Mouse (Mus musculus): ENCODE data around the gene Unc5cl. TPM values are rescaled to one million over a fixed set of nuclear protein-coding genes. Genes with fewer than 3 reads are reported as not detected.

Gene Unc5cl
- polyA plus RNA-seq, 1 experiment from 2014 or later: not detected

DNA sequence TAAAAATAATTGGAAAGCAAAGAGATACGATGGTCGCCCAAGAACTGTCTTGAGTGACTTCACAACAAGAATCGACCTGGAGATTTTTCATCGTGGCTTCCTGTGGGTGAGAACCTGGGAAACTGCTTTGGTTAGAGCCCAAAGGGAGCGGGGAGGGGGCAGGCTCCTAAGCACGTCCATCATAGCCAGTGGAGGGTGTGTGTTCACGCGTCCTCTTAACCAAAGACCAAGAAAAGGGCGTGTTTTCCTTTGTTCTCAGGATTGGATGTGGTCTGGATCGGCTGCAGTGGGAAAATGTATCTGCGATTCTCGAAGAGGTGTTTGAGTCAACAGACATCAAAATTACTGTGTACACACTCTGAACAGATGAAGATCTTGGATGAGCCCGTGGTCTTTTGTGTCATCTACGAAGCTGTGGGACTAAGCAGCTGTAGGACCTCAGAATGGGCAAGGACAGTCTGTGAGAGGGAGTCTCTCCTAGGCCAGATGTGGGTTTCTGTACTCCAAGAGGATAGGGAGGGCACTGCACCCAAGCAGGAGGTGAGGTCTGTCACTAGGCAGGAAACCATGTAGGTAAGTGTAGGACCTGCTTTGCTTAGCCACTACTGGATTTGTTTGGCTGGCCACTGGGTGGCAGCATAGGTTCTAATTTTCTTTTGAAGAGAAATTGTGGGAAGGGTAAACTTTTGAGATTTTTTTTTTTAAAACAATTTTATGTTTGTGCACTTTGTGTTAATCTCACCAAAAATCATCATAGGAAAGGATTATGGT, 38.1 kb upstream of the Unc5cl start:
- DNase-seq (ENCODE audit: low spot score, missing footprints) (no peak), ATAC-seq (ENCODE audit: low FRiP score) (peak; percentile 69; the same call in 1 of the 2 replicates)
- no peak overlapping the region for H3K9ac ChIP-seq (ENCODE audit: low read length)
- peaks cover under 1% of the 10 kb centered on the region; the same call in 1 of the 2 replicates for H3K4me1 ChIP-seq (ENCODE audit: control insufficient read depth, insufficient read depth, low read length)
- H3K27ac ChIP-seq (ENCODE audit: low read depth, low read length): no peak overlapping the region
- H3K4me2 ChIP-seq: no peak overlapping the region
- no peaks in the 10 kb centered on the region for H3K9me3 ChIP-seq (ENCODE audit: control insufficient read depth, low read length)
- H3K36me3 ChIP-seq (ENCODE audit: control insufficient read depth, insufficient read depth, low read length): peaks cover 4% of the 10 kb centered on the region; the same call in 1 of the 2 replicates
- WGBS: 91% methylated on average over 14 of the region's 14 CpGs
- no peak overlapping the region for H3K4me3 ChIP-seq (ENCODE audit: low read depth, low read length)
- no peaks in the 10 kb centered on the region for H3K27me3 ChIP-seq (ENCODE audit: control insufficient read depth, insufficient read depth, low read length)

DNA sequence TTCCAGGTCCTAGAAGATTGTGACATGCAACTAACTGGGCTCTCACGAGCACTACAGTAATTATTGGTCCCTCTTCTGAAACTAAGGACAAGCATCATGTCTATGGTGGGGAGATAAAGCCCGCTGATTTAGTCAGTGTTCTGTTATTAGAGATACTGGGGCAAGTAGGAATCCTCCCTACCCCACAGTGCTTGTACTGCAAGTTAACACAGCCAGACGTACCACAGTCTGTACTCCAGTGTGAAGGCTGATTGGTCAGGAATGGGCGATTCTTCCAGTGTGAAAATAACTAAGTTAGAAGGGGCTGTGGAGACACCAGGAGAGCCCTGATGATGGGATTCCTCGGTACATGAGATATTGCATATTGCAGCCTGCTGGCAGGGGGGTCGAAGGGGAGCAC, 37.2 kb upstream of the Unc5cl start:
- WGBS: 89% methylated on average over 6 of the region's 6 CpGs
- ATAC-seq (ENCODE audit: low FRiP score): no peak
- Histone ChIP-seq H3K27ac (ENCODE audit: low read depth, low read length) (no peak overlapping the region), H3K27me3 (ENCODE audit: control insufficient read depth, insufficient read depth, low read length) (no peaks in the 10 kb centered on the region), H3K4me2 (no peak overlapping the region), H3K4me1 (ENCODE audit: control insufficient read depth, insufficient read depth, low read length) (no peaks in the 10 kb centered on the region), H3K9me3 (ENCODE audit: control insufficient read depth, low read length) (no peaks in the 10 kb centered on the region), H3K9ac (ENCODE audit: low read length) (no peak overlapping the region), H3K36me3 (ENCODE audit: control insufficient read depth, insufficient read depth, low read length) (peaks cover 4% of the 10 kb centered on the region; the same call in 1 of the 2 replicates), H3K4me3 (ENCODE audit: low read depth, low read length) (no peak overlapping the region)
- DNase-seq (ENCODE audit: low spot score, missing footprints): peak; percentile 69

DNA sequence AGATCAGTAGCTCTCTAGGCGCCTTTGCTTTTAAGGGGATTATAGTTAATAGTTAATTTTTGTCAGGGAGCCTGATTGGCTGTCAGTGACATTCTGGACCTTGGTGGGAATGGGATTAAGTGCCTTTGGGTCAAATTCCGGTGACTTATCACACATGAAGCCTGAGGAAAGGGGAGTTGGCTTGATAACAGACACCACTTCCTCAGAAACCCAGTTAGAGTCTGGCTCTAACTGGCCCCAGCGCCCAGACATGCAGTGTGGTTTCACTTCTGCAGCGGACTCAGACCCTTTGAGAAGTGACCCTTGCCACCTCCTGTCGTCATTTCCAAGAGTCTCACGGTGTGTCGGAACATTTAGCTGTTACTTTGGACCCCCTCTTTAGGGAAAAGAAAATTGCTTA, 36.5 kb upstream of the Unc5cl start:
- H3K27ac ChIP-seq (ENCODE audit: low read depth, low read length): no peak overlapping the region
- no peak overlapping the region for H3K9ac ChIP-seq (ENCODE audit: low read length)
- ATAC-seq (ENCODE audit: low FRiP score): no peak
- no peaks in the 10 kb centered on the region for H3K27me3 ChIP-seq (ENCODE audit: control insufficient read depth, insufficient read depth, low read length)
- peak; percentile 33 for DNase-seq (ENCODE audit: low spot score, missing footprints)
- H3K9me3 ChIP-seq (ENCODE audit: control insufficient read depth, low read length): no peaks in the 10 kb centered on the region
- H3K4me2 ChIP-seq: no peak overlapping the region
- H3K36me3 ChIP-seq (ENCODE audit: control insufficient read depth, insufficient read depth, low read length): peaks cover 4% of the 10 kb centered on the region; the same call in 1 of the 2 replicates
- WGBS: 86% methylated on average over 7 of the region's 7 CpGs
- H3K4me1 ChIP-seq (ENCODE audit: control insufficient read depth, insufficient read depth, low read length): no peaks in the 10 kb centered on the region
- H3K4me3 ChIP-seq (ENCODE audit: low read depth, low read length): no peak overlapping the region

DNA sequence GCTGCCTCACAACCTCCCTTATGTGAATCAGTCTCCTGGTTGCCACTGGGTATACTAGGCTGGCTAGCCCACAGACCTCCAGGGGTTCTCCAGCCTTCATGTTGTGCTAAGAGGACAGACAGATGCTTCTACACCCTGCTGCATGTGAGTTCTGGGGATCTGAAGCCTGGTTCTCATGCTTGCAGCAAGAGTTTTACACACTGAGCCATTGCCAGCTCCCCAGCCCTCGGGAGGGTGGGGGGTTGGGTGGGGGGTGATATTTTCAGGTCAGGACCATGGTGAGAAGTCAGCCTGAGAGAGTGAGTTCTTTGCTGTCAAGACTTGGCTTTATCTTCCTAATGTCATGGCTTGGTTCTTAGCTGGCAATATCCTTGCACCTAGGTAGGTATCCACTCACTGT, 35.9 kb upstream of the Unc5cl start:
- H3K4me1 ChIP-seq (ENCODE audit: control insufficient read depth, insufficient read depth, low read length): no peaks in the 10 kb centered on the region
- no peak overlapping the region for H3K27ac ChIP-seq (ENCODE audit: low read depth, low read length)
- 90% methylated on average over 1 of the region's 1 CpGs for WGBS
- H3K36me3 ChIP-seq (ENCODE audit: control insufficient read depth, insufficient read depth, low read length): peaks cover 4% of the 10 kb centered on the region; the same call in 1 of the 2 replicates
- no peak overlapping the region for H3K9ac ChIP-seq (ENCODE audit: low read length)
- H3K9me3 ChIP-seq (ENCODE audit: control insufficient read depth, low read length): no peaks in the 10 kb centered on the region
- H3K27me3 ChIP-seq (ENCODE audit: control insufficient read depth, insufficient read depth, low read length): no peaks in the 10 kb centered on the region
- peak; percentile 73 for DNase-seq (ENCODE audit: low spot score, missing footprints)
- no peak overlapping the region for H3K4me2 ChIP-seq
- no peak overlapping the region for H3K4me3 ChIP-seq (ENCODE audit: low read depth, low read length)
- no peak for ATAC-seq (ENCODE audit: low FRiP score)

DNA sequence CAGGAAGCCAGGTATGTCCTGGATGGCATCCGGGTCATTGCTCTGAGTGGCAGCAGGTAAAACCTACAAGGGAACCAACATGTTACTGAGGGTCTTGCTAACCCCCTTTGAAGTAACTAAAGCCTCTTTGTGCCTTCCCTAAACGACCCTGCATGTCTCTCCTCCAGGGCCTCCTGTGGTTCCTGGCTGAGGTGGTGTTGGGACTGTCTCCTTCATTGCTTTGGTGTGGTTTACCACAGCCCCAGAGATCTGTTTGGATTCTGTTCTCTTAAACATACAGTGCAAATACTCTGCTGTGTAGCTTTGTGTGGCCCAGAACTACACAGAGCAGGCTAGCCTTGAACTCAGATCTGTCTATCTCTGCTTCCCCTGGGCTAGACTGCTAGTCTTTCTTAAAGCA, 35.1 kb upstream of the Unc5cl start:
- no peak overlapping the region for H3K27ac ChIP-seq (ENCODE audit: low read depth, low read length)
- no peak for ATAC-seq (ENCODE audit: low FRiP score)
- no peak overlapping the region for H3K4me3 ChIP-seq (ENCODE audit: low read depth, low read length)
- H3K9me3 ChIP-seq (ENCODE audit: control insufficient read depth, low read length): no peaks in the 10 kb centered on the region
- peak; percentile 75 for DNase-seq (ENCODE audit: low spot score, missing footprints)
- no peaks in the 10 kb centered on the region for H3K4me1 ChIP-seq (ENCODE audit: control insufficient read depth, insufficient read depth, low read length)
- WGBS: 77% methylated on average over 2 of the region's 2 CpGs
- no peak overlapping the region for H3K4me2 ChIP-seq
- H3K36me3 ChIP-seq (ENCODE audit: control insufficient read depth, insufficient read depth, low read length): peaks cover 4% of the 10 kb centered on the region; the same call in 1 of the 2 replicates
- H3K27me3 ChIP-seq (ENCODE audit: control insufficient read depth, insufficient read depth, low read length): no peaks in the 10 kb centered on the region
- no peak overlapping the region for H3K9ac ChIP-seq (ENCODE audit: low read length)

DNA sequence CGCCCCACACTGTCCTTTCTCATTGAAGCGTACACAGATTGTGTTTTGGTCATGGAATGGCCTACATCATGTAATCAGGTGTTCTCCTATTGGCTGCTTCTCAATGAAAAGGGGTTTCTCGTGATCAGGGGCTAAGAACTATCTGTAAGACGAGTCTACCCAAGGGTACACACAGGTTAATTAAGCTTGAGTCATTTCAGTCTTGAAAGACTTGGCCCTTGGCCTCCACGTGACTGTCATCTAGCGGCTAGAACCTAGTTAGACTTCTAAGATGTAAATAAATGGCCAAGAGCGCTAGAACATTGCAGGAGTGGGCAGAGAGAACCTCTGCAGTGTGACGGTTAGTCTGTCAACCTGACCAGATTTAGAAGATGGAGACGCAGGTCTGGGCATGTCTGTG, 30.5 kb upstream of the Unc5cl start:
- Histone ChIP-seq H3K4me1 (ENCODE audit: control insufficient read depth, insufficient read depth, low read length) (no peaks in the 10 kb centered on the region), H3K4me2 (no peak overlapping the region), H3K4me3 (ENCODE audit: low read depth, low read length) (no peak overlapping the region), H3K9ac (ENCODE audit: low read length) (no peak overlapping the region), H3K27me3 (ENCODE audit: control insufficient read depth, insufficient read depth, low read length) (no peaks in the 10 kb centered on the region), H3K27ac (ENCODE audit: low read depth, low read length) (no peak overlapping the region), H3K9me3 (ENCODE audit: control insufficient read depth, low read length) (no peaks in the 10 kb centered on the region), H3K36me3 (ENCODE audit: control insufficient read depth, insufficient read depth, low read length) (no peaks in the 10 kb centered on the region)
- ATAC-seq (ENCODE audit: low FRiP score) (no peak), DNase-seq (ENCODE audit: low spot score, missing footprints) (no peak)
- whole genome bisulfite sequencing: 85% methylated on average over 9 of the region's 9 CpGs

DNA sequence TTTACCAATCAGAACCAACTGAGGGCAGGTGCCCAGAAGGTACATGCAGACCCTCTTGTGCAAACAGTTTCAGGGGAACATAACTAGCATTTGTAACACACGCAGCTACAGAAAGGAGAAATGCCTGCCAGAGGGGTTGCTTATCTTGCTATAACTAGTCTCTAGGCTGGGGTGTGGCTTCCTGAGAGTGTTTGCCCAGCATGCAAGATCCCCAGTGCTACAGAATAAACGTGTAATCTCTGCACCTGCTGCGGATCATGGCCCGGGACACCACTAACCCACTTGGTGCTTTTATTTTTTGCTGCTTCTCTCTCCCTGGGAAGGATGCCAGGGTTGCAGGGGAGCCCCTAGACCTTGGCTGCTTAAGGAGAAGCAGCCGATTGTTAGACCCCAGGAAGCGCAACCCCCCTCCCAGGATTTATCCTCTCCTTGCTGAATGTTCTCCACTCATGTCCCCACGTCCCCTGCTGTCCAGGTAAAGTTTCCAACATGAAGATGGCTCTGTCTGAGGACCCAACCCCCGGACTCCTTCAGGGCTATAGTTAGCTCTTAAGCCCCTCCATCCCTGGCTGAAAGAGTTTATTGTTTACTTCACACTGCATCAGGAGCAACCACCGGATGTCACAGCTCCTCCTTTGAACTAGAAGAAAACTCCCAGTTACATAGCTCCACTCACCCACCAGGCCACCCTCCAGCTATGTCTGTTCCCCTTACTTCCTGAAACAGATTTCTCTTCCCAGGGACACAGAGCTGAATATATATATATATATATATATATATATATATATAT, 28.7 kb upstream of the Unc5cl start:
- Histone ChIP-seq H3K36me3 (ENCODE audit: control insufficient read depth, insufficient read depth, low read length) (no peaks in the 10 kb centered on the region), H3K27ac (ENCODE audit: low read depth, low read length) (no peak overlapping the region), H3K4me2 (no peak overlapping the region), H3K4me3 (ENCODE audit: low read depth, low read length) (no peak overlapping the region), H3K9me3 (ENCODE audit: control insufficient read depth, low read length) (no peaks in the 10 kb centered on the region), H3K27me3 (ENCODE audit: control insufficient read depth, insufficient read depth, low read length) (no peaks in the 10 kb centered on the region), H3K4me1 (ENCODE audit: control insufficient read depth, insufficient read depth, low read length) (no peaks in the 10 kb centered on the region), H3K9ac (ENCODE audit: low read length) (no peak overlapping the region)
- ATAC-seq (ENCODE audit: low FRiP score): no peak
- peak; percentile 77 for DNase-seq (ENCODE audit: low spot score, missing footprints)
- 51% methylated on average over 9 of the region's 9 CpGs for WGBS

DNA sequence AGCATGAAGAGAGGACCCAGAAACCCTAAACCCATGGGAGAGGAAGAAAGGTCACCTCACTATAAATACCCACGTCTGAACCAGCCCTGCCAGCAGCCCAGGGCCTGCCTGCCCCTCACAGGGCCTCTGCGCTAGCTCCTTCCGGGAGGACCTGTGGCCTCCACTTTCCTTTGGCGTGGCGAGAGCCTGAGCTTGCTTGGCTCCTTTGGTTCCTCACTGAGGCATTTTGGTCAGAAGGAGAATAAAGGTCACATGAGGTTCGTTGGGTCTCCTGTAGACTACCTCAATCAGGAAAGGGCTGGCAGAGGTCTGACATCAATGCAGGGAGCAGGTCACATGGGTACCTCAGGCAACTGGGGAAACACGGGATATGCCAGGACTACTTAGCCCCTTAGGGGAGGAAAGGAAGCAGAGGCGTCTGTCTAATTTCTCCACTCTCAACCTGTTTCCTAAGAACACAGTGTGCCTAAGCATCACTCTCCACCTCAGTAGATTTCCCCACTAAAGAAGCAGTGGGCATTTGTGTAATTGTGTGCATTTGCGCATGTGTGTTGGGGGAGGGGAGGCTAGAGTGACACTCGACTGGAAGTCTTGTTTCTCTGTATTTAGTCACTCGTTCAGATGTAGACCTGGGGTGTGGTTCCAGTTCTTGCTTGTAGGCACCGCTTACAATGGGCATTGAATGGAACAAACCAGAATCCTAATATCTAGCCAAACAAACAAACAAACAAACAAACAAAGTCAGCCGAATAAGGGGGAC, 27.5 kb upstream of the Unc5cl start:
- Histone ChIP-seq H3K36me3 (ENCODE audit: control insufficient read depth, insufficient read depth, low read length) (no peaks in the 10 kb centered on the region), H3K4me1 (ENCODE audit: control insufficient read depth, insufficient read depth, low read length) (peaks cover under 1% of the 10 kb centered on the region; the same call in 1 of the 2 replicates), H3K4me2 (no peak overlapping the region), H3K9ac (ENCODE audit: low read length) (no peak overlapping the region), H3K9me3 (ENCODE audit: control insufficient read depth, low read length) (no peaks in the 10 kb centered on the region), H3K4me3 (ENCODE audit: low read depth, low read length) (no peak overlapping the region), H3K27ac (ENCODE audit: low read depth, low read length) (no peak overlapping the region), H3K27me3 (ENCODE audit: control insufficient read depth, insufficient read depth, low read length) (no peaks in the 10 kb centered on the region)
- DNase-seq (ENCODE audit: low spot score, missing footprints) (peak; percentile 77), ATAC-seq (ENCODE audit: low FRiP score) (no peak)
- WGBS: 77% methylated on average over 13 of the region's 13 CpGs

All from midbrain, embryonic 11.5 days (tissue).